In the genomic region with DNA sequence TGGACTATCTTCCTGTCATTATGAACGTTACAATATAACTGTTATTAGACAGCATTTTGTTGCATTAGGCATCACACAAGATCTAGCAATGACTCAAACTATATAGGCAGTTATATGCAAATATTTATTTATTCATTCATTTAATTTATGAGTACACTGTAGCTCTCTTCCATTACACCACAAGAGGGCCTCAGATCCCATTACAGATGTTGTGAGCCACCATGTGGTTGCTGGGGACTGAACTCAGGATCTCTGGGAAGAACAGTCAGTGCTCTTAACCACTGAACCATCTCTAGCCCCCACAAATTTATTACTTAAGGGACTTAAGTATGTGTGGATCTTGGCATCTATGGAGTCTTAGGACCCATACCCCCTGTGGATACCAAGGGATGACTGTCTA, we compare ENCODE assay signal across 15 mouse cellular contexts. TPM values are rescaled to one million over a fixed set of nuclear protein-coding genes. Genes with fewer than 3 reads are reported as not detected.
DNase-seq lines count a peak whose midpoint lies in the region; ATAC-seq and TF ChIP-seq lines count a peak whose summit lies in the region.
"Had no signal": no experiment of that assay in that cellular context is flagged by ENCODE, and none has a peak within 500 bp of the region (broad histone marks: within the 10 kb centered on the region; RNA-seq: fewer than 3 reads in every experiment).

No protein-coding gene starts in this region.

- TF ChIP-seq POLR2A in heart, adult 2 months (IDR thresholded peaks at IDR 0.05; ENCODE audit: insufficient read depth, low read depth, low read length), result no peak
- no peak for TF ChIP-seq POLR2A in liver, adult 2 months (IDR thresholded peaks at IDR 0.05; ENCODE audit: extremely low read depth, insufficient read depth, low read length)

- no peaks in the 10 kb centered on the region; the same call in 1 of the 2 replicates for H3K36me3 ChIP-seq in heart, adult 2 months (ENCODE audit: control insufficient read depth, insufficient read depth, low read length)
- peaks cover 23% of the 10 kb centered on the region for H3K36me3 ChIP-seq in heart, embryonic 12.5 days
- peaks cover 12% of the 10 kb centered on the region; the same call in 1 of the 2 replicates for H3K36me3 ChIP-seq in liver, adult 2 months (ENCODE audit: control insufficient read depth, insufficient read depth, low read length)
- peaks cover 4% of the 10 kb centered on the region; the same call in 1 of the 2 replicates for H3K36me3 ChIP-seq in liver, embryonic 12.5 days
- H3K36me3 ChIP-seq: hindbrain, embryonic 12.5 days had no signal

- H3K4me2 ChIP-seq in heart, embryonic 12.5 days, result no peak overlapping the region
- H3K4me2 ChIP-seq in liver, embryonic 12.5 days, result no peak overlapping the region
- H3K4me2 ChIP-seq: forebrain, embryonic 13.5 days; hindbrain, embryonic 12.5 days; limb, embryonic 15.5 days; midbrain, embryonic 11.5 days had no signal

- TF ChIP-seq EP300 in heart, adult 2 months (IDR thresholded peaks at IDR 0.05; ENCODE audit: insufficient read depth, low read depth, low read length), result no peak

- H3K9me3 ChIP-seq in heart, embryonic 12.5 days (replicated peaks), result no peaks in the 10 kb centered on the region
- no peaks in the 10 kb centered on the region for H3K9me3 ChIP-seq in liver, embryonic 12.5 days (replicated peaks)
- H3K9me3 ChIP-seq: forebrain, embryonic 13.5 days; heart, embryonic 10.5 days; hindbrain, embryonic 12.5 days; limb, embryonic 15.5 days had no signal

- peaks cover 5% of the 10 kb centered on the region for H3K4me1 ChIP-seq in heart, adult 2 months (ENCODE audit: control insufficient read depth, insufficient read depth, low read length)
- peaks cover 18% of the 10 kb centered on the region for H3K4me1 ChIP-seq in heart, embryonic 12.5 days (replicated peaks)
- H3K4me1 ChIP-seq in liver, adult 2 months (ENCODE audit: control insufficient read depth, insufficient read depth, low read length), result no peaks in the 10 kb centered on the region
- no peaks in the 10 kb centered on the region for H3K4me1 ChIP-seq in liver, embryonic 12.5 days
- H3K4me1 ChIP-seq: forebrain, embryonic 13.5 days; hindbrain, embryonic 12.5 days had no signal

- H3K4me3 ChIP-seq in heart, adult 2 months, result no peak overlapping the region
- no peak overlapping the region for H3K4me3 ChIP-seq in heart, embryonic 12.5 days
- no peak overlapping the region for H3K4me3 ChIP-seq in liver, adult 2 months (ENCODE audit: insufficient read depth, low read depth, low read length)
- H3K4me3 ChIP-seq in liver, embryonic 12.5 days, result no peak overlapping the region
- H3K4me3 ChIP-seq: forebrain, embryonic 13.5 days; heart, embryonic 10.5 days; hindbrain, embryonic 12.5 days; limb, embryonic 15.5 days had no signal

- intact Hi-C loops in heart, adult 2 months (cut with DNase I), result no loop called here

- DNase-seq in heart, adult 2 months, result no peak
- peak; percentile 13 for DNase-seq in liver, adult 2 months (ENCODE audit: extremely low read depth, low read depth, low spot score)
- peak; percentile 42 for DNase-seq in A20 (ENCODE audit: low read depth, low spot score)
- peak; percentile 25 for DNase-seq in ZHBTc4 (ENCODE audit: low read depth, low spot score)
- DNase-seq in adrenal gland, postnatal 4 days (ENCODE audit: low spot score in 2 of 2), result no peak
- DNase-seq: cerebellum, postnatal 25 days; kidney, postnatal 10 days had no signal

- H3K9ac ChIP-seq in heart, adult 2 months (ENCODE audit: low read depth, low read length), result no peak overlapping the region
- H3K9ac ChIP-seq in heart, embryonic 12.5 days, result no peak overlapping the region
- H3K9ac ChIP-seq in liver, adult 2 months (ENCODE audit: low read depth, low read length), result no peak overlapping the region
- H3K9ac ChIP-seq in liver, embryonic 12.5 days, result no peak overlapping the region
- H3K9ac ChIP-seq: forebrain, embryonic 13.5 days; hindbrain, embryonic 12.5 days; limb, embryonic 15.5 days had no signal

- 89% methylated on average over 1 of the region's 1 CpGs for WGBS in heart, adult 2 months
- WGBS in heart, embryonic 12.5 days, result 88% methylated on average over 1 of the region's 1 CpGs
- 86% methylated on average over 1 of the region's 1 CpGs for WGBS in liver, adult 2 months
- WGBS in liver, embryonic 12.5 days (ENCODE audit: insufficient replicate concordance), result 82% methylated on average over 1 of the region's 1 CpGs

- no peaks in the 10 kb centered on the region for H3K27me3 ChIP-seq in heart, adult 2 months (ENCODE audit: control insufficient read depth, insufficient read depth, low read length)
- H3K27me3 ChIP-seq in heart, embryonic 12.5 days (replicated peaks), result no peaks in the 10 kb centered on the region
- no peaks in the 10 kb centered on the region for H3K27me3 ChIP-seq in liver, adult 2 months (ENCODE audit: control insufficient read depth, insufficient read depth, low read length)
- H3K27me3 ChIP-seq in liver, embryonic 12.5 days (replicated peaks), result no peaks in the 10 kb centered on the region
- H3K27me3 ChIP-seq: hindbrain, embryonic 12.5 days; limb, embryonic 15.5 days had no signal

- ATAC-seq in heart, embryonic 12.5 days (ENCODE audit: insufficient number of reproducible peaks, low FRiP score), result no peak
- no peak for ATAC-seq in liver, embryonic 12.5 days
- no peak for ATAC-seq in megakaryocyte, adult 5-6 weeks (ENCODE audit: poor library complexity, severe bottlenecking)
- ATAC-seq: forebrain, embryonic 13.5 days had no signal

- no peaks in the 10 kb centered on the region for H3K79me2 ChIP-seq in heart, adult 2 months (replicated peaks; ENCODE audit: control insufficient read depth, insufficient read depth, low read length)
- no peaks in the 10 kb centered on the region for H3K79me2 ChIP-seq in liver, adult 2 months (ENCODE audit: control insufficient read depth, insufficient read depth, low read length)

- peak; percentile 65 for TF ChIP-seq CTCF in heart, adult 2 months (IDR thresholded peaks at IDR 0.05)
- 0 out of 2 replicates have a peak, but pooled peaks have one; percentile 18 for TF ChIP-seq CTCF in liver, adult 2 months (IDR thresholded peaks at IDR 0.05; ENCODE audit: low read depth, low read length)

- H3K27ac ChIP-seq in heart, adult 2 months, result no peak overlapping the region
- no peak overlapping the region for H3K27ac ChIP-seq in heart, embryonic 12.5 days (ENCODE audit: poor library complexity, severe bottlenecking)
- no peak overlapping the region for H3K27ac ChIP-seq in liver, adult 2 months (replicated peaks; ENCODE audit: insufficient read depth, low read depth, low read length)
- no peak overlapping the region for H3K27ac ChIP-seq in liver, embryonic 12.5 days
- H3K27ac ChIP-seq: forebrain, embryonic 13.5 days; hindbrain, embryonic 12.5 days; limb, embryonic 15.5 days had no signal

RNA-seq across cellular contexts. Expression of a gene that starts 26.1 kb away (rescaled TPM):
- 10 to 100 TPM; 21.0 to 32.4 TPM for total RNA-seq in heart, adult 2 months (2021)
- 10.5 and 19.5 TPM in 2 replicates for polyA plus RNA-seq in heart, adult 2 months (2012; rRNA removed)
- 0.14 and 0.17 TPM in 2 replicates for polyA plus RNA-seq in heart, embryonic 12.5 days (2016; fragmentation: Nextera tagmentation; extraction: Ambion mirVana)
- total RNA-seq in liver, adult 2 months (2014; rRNA removed), result 0.28 TPM in 1 of 2 replicates, not detected in the other
- not detected in 2 replicates for polyA plus RNA-seq in liver, adult 2 months (2012; rRNA removed)
- 0.04 and 0.08 TPM in 2 replicates for polyA plus RNA-seq in liver, embryonic 12.5 days (2016; fragmentation: Nextera tagmentation; extraction: Ambion mirVana)
- 1 to 10 TPM; 1.3 to 4.0 TPM for total RNA-seq in adrenal gland, postnatal 4 days (2021)
- total RNA-seq in megakaryocyte, adult 5-6 weeks (2015), result not detected in 2 replicates
- not detected in 2 replicates for total RNA-seq in megakaryocyte, adult 5-6 weeks (2017)
- polyA plus RNA-seq: forebrain, embryonic 13.5 days had no signal

Comparison
In these comparisons a context has a peak if more than half of its experiments do, and no peak if none do; other contexts are left out.
1. DNase-seq: peak in liver, adult 2 months (single experiment), A20 (single experiment) and ZHBTc4 (single experiment); none in heart, adult 2 months (0 of 2) and adrenal gland, postnatal 4 days (0 of 2).
2. RNA of a gene that starts 26.1 kb away (total RNA-seq): 21.0 to 32.4 TPM in heart, adult 2 months; 1.3 to 4.0 TPM in adrenal gland, postnatal 4 days, 0.28 TPM in liver, adult 2 months and not detected in megakaryocyte, adult 5-6 weeks; every median in the first group is over 4 times any median in the second.